Mouse (Mus musculus): Measurements from ENCODE around the gene F5.

GRCm38 (mm10) chr1:164134101-164134500 is 17.5 kb upstream of the F5 start:
- TF ChIP-seq CTCF (conservative IDR thresholded peaks at IDR 0.05; ENCODE audit: low read length), result no peak
- no peak for TF ChIP-seq NANOG (IDR thresholded peaks at IDR 0.05; ENCODE audit: borderline replicate concordance, low read length)
- no peak for TF ChIP-seq POU5F1 (IDR thresholded peaks at IDR 0.05; ENCODE audit: borderline replicate concordance, low read length)

Measured in E14TG2a.4 (cell line).